Mouse (Mus musculus) adipocyte (in vitro differentiated cells): ENCODE results near the gene Selplg.

Experiments
- DNase-seq: peaks from one replicate; pipeline ENCODE4 v3.0.0-alpha.2; 2016; ENCODE audit warnings: low spot score

The Selplg gene

DNA sequence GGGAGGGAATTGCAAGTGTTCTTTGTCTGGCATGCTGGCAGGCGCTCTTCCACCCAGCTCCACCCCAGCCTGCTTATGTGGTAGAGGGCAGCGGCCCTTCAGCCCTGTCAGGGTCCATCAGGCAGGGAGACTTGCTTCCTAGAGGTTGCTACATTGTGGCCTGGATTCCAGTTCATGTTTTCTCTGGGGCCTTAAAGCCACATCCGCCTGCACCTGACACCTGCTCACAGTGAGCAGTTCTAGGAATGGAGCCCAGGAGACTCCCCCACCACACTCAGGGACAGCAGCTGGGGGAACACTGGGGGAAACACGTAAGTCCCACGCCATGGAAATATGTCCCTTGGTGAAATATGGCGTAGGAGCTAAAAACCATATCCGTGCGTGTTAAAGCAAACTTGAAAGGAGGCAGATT lies at the start of gene Selplg:
Gene Selplg, minus strand, starts transcription at position 155 of the 412 bp plus-strand sequence.
- no peak for DNase-seq

DNA sequence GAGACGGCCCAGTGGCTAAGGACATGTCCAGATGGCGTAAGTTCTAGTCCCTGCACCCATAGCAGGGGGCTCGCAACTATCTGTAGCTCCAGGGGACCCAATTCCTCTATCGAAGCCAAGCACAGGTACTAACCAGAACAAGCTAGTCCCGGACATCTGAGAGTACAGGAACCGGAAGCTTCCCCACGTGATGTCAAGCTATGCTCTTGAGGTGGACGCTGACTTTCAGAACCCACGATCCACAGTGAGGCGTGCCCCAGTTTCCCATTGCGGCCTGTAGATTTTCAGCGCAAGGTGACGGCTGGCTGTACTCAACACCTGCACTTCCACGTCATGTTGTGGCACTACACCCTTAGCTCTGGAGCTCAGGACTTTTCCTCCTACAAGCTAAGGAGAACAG lies 48.7 kb upstream of the Selplg start:
- no peak for DNase-seq

DNA sequence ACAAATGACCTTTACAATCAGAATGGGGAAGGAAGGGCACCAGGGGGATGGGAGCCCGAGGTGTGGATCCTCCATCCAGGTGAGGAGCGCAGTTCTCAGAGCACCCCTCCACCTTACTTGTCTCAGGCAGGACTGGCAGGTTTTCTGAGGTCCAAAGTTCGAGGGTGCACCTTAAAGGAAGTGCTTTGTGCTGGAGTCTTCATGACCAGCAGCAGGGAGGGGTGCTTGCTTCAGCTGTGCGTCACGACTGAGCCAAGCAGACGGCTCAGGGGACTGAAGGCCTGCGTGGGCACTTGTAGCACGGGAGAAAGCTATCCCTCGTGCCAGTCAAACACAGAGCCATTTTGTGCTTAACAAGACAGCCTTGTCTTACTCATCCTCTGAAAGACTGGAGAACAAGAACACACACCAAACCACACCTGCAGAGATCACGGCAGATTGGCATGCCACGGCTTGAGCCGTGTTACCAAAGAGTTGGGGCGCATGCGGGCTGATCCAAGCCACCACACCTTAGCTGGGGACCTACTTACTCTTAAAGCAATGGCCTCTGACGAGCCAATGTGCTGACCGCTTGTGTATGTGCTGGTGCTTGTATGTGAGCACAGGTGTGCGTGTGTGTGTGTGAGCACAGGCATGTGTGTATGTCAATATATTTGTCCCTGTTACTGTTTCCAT lies 46.6 kb upstream of the Selplg start:
- DNase-seq: no peak

DNA sequence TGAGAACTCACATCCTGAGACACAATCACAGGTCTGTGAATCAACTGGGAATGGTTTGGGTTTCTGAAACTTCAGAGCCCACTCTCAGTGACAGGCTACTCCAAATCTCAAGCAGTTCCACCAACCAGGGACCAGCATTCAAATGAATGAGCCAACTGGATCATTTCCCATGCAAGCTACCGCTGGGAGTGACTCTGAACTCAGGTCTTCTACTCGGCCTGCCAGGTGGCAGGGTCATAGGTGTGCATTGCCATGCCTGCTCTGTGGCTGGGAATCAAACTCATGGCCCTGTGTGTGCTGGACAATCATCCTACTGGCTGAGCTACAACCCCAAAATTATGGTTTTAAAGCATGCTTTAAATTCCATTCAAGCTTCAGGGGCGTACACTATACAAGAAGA lies 45.1 kb upstream of the Selplg start:
- DNase-seq: no peak

DNA sequence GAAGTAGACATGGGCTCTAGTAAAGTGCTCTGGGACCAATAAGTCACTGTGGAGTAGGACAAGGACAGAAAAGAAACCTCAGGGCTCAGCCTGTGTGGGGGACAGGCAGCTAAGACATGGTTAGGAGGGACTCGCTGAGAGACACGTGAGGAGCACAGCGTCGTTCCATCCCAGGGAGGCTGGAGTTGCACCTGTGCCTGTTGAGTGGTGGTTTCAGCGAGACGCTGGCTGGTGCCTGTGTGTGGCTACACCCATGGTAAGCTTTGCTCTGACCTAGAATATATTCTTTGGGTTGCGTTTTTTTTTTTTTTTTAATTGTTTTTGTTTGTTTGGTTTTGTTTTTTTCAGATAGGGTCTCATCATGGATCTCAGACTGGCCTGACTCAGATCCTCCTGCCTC lies 43.7 kb upstream of the Selplg start:
- no peak for DNase-seq

DNA sequence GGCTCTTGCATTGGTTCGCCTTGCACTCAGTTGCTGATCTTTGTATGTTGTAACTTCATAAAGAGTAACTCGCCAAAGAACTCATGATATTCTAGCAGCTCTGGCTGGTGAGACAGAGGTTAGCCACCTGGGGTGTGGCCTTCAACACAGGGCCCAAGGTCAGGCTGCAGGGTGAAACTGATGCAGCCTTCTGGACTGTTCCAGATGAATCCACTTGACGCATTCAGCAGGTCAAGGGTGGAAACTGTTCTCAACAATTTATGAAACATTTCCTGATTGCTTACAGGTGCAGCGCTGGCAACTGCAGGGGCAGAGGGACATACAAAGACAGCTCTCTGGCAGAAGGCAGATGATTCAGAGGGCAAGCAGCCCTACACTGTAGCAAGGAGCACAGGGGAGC lies 43.2 kb upstream of the Selplg start:
- DNase-seq: no peak

DNA sequence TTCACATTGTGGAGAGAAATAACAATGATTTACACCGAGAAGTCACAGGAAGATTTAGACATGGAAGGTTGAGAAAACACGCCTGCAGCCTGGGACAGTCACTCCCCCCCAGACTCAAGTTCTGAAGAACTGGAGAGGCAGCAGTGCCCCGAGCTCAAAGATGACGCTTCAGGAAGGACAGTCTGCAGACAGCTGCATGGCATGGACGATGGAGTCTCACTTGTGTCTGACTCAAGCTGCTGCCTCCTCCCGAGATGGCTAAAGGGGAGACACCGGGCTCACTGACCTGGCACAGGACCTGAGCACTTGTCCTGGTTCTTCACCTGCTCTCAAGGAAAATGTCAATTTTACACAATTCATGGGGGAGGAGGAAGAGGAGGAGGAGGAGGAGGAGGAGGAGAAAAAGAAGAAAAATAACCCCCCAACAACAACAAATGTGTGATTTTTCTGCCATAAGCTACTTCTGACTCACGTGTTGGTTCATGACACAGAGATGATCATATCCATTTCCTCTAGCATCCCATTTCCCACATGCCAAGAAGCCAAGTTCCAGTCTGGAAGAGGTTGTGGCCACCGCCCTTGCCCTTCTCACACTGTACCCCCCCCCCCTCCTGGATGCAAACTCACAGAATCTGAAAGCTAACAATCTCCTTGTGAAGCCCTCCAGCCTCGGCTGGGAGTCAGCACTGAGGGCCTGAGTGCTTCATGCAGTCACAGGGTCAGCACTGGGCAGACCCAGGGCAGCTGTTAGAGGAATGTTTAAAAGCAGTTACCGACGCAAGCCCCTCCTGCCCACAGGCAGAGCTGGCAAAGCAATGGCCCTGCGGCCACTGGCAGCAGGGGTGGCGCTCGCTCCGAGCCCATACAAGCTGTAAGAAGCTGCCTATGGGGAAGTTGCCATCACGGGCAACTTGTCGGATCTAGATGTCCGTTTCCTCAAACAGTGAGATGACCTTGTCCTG lies 41.9 kb upstream of the Selplg start:
- no peak for DNase-seq

DNA sequence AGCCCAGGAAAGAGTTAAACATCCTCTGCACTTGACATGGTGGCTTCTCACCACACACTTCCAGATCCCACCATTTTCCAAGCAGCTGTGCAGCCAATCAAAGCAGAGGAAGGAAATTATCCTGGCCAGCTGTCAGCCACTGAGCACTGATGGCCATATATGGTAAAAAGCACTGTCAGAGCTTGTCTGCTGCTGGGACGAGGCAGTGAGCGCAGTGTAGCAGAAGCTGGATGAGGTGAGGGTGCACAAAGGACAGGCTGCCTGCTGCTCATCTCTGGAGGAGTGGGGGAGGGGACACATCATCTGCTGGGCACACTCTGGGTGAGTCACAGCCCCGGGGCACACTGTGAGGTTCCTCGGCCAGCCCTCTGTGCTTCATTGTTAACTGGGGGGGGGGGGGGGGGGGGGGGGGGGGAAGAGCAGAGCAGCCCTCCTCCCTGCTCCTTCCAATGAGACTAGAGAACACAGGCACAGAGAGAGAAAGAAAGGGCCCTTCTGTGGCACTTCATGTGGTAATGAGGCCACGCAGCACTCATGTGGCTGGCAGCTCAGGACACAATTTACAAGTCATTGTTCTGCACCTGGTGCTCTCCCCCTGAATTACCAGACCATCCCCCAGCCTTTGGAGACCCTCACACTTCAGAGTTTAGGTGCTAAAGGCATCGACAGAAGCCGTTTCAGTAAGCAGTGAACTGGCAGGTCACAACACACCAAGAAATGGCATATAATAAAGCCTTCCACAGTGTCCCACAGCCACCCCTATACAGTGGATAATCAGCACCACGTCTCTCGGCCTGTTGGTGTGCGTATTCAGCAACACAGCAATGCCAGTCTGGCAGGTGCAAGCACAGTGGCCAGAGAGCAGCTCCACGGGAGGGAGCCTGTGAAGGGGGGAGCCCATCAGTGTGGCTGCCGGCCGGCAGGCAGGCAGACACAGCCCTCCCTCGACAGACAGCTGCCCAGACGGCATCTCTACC lies 40.8 kb upstream of the Selplg start:
- DNase-seq: peak; percentile 92

DNA sequence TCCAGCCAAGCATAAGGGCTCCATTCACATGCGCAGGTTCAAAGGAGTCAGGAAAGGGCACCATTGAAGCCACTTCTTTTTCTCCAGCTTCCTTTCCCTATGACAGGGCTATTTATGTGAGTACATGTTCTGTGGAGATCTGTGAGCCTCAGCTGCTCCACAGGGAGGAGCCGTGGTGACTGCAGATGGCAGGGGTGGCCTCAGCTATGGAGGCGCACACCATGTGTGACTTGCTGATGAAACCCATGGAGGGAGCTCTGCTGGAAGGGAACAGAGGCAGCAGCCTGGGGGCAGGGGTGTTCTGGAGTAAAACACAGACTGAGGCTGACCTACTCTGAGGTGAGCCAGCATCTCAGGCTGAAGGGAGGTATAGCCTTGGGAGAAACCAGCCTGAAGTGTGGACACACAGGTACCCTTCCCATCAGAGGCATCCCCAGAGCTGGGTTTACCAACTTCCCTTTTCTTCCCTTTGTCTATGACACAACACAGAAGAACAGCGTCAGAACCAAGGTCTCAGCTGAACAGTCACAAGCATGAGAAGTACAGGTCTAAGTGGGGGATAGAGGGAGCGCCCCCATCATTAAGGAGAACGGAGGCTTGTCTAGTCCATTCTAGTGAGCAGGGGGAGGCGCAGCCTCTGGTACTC lies 39.6 kb upstream of the Selplg start:
- no peak for DNase-seq

DNA sequence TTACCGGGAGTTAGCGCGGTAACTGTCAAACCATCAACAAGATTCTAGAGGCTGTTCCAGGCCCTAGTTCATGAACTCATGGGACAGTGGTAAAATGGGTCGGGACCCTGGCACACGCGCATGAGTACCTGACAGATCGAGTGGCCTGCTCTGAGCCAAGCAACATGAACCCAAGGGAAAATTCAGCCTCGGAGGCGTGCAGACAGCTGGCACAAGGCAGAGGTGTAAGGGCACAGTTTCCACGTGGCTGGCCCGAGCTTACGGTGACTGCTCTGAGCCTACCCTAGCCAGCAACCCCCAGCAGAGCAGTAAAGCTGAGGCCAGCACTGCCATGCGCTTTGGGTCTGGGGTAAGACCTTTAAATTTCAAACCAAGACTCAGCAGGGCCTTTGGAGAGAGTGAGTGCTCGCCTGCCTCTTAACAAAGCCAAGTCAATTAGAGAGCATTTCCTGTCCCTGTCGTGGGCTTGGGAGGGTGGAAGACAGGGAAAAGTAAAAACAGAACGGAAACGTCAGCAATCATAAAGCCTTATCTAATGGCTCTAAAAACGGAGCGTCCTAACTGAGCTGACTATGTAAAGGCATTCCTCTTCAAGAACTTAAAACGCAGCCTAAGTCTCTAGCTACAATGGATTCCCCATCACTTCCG lies 38.1 kb upstream of the Selplg start:
- DNase-seq: peak; percentile 41

DNA sequence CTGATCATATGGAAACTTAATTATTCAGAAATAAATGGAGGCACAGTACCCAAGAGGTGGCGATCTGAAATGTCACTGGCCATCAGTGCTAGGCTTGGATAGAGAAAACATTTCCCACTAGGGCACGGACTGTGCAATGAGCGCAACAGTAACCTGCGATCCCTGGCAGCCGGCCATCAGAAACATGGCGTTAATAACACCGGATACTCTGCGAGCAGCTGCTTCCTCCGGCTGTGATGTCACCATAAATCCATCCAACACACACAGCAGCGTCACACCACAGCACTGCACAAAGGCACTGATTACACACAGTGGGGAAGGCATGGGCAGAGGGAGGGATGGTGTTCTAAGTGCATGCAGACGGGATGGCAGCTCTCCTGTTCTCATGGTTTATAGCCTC lies 36.7 kb upstream of the Selplg start:
- no peak for DNase-seq

DNA sequence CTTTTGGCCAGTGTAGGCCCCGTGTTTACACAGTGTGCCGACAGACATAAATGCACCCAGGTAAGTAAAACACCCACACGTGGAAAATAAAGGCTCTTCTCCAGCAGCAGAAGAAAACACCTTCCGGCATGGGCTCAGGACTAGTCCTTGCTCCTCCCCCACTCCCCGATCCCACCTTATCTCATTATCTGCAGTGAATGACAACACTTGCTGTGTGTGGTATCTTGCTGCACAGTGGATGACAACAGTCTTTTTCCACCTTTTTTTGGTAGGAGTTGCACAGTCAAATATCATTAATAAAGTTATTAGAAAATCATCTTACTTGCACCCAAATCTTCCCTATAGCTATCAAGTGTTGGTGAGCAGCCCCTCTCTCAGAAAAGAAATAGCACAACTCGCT lies 32.5 kb upstream of the Selplg start:
- no peak for DNase-seq

DNA sequence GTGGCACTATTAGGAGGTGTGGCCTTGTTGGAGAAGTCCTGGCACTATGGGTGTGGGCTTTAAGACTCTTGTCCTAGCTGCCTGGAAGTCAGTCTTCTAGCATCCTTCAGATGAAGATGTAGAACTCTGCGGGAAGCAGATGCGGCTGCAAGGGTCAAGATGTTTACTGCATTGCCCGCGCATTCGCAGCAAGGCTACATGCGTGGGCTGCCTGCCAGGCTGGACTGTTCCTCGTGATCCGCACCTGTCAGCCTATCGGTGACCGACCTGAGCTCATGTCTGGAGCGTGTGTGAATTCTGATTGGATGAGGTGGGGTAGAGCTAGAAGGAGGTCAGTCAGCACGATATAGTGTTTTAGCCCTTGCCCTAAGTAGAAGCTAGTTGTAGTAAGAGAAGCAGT lies 31.6 kb upstream of the Selplg start:
- no peak for DNase-seq

DNA sequence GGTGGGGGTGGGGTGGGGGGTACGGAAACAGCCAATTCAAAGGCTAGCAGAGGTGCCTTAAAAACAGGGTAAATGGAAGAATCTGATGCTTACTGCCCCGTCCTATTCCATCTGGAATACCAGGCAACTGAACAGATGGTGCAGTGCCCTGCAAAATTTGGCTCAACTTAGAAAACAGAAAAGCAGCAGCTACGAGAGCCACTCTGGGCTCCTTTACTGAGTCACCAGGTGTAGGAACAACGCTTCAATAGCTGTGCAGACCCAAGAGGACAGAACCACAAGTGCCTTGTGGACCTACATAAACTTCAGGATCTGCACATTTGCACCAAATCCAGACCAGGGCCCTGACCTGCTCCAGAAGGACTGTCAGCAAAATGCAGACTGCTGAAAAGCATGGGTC lies 30.0 kb upstream of the Selplg start:
- no peak for DNase-seq

DNA sequence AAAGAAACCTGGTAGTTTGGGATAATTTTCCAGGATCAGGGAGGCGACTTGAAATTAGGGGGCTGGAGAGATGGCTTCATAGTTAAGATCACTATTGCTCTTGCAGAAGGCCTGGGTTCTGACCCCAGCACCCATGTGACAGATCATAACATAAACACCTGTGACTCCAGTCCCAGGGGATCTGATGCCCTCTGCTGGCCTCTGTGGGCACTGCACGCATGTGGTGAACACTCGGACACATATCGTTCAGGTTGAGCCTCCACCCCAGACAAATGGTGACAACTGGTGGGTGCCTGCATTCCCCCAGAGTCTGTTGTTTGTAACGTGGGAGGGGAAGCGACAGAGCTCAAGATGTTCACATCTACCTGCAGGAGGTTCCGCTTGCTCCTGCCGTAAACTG lies 28.9 kb upstream of the Selplg start:
- DNase-seq: no peak

DNA sequence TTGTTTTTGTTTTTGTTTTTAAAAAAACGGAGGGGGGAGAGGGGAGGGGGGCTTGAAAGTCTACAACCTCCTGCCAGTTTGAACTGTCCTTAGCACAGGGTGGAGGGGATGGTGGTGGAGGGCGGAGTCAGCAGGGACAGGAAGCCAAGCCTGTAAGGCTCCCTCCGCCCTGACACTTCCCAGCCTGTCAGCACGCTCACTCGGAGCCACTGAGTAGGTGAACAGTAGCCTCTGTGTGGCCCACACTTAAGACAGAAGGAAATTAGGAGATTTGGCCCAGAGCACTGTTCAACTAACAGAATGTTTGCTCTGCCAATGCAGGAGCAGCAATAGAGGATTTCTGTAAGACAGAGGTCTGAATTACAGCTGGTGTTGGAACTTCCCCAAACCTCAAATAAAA lies 26.5 kb upstream of the Selplg start:
- DNase-seq: peak; percentile 45

DNA sequence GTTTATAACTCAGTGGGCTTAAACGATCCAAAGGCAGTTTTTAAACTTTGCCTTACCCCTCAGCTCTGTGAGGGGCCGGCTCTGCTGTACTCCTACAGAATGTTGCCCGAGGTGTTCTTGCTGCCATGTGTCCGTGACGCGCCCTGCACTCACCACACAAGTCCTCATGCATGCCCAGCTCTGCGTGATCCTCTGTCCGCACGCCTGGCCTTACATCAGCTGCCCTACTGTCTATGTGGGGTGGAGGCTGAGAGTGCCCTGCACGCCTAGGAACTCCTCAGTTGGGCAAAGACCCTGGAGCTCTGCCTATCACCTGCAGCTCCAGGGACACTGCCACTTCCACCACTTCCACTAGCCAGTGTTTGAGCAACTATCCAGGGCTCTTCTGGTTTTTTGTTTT lies 26.1 kb upstream of the Selplg start:
- DNase-seq: no peak

DNA sequence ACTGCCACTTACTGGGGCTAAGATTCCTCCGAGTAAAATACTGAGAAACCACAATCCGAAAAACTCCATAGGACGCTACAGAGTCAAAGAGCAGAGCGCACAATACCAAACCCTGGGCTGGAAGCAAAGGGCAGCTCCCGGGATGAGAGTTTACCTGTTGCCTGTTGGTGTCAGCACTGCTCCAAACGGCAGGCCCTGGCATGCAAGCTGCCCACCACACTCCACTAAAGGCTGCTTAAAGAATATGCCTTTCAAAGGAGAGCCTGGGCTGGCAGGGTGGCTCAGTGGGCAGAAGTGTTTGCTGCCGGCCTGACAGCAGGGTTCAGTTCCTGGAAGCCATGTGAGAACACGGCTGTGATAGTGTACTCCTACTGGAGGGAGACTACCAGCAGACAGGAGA lies 25.2 kb upstream of the Selplg start:
- no peak for DNase-seq

DNA sequence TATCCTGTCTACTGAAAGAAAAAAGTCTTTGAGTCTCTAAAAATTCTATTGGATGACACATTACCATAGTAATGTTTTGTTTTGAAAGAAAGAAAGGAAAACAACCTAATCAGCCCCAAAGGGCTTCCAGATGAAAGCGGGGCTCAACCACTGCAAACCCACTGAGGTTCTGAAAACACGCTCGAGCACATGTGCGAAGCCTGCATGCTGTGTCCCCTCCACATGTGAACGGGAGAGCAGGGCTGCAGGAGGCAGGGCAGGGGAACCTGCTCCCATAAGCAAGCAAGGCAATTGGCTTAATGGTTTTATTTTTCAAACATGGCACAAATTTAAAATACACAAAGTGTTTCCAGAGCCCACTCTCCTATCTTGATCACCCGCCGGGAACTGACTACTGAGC lies 24.2 kb upstream of the Selplg start:
- DNase-seq: no peak

DNA sequence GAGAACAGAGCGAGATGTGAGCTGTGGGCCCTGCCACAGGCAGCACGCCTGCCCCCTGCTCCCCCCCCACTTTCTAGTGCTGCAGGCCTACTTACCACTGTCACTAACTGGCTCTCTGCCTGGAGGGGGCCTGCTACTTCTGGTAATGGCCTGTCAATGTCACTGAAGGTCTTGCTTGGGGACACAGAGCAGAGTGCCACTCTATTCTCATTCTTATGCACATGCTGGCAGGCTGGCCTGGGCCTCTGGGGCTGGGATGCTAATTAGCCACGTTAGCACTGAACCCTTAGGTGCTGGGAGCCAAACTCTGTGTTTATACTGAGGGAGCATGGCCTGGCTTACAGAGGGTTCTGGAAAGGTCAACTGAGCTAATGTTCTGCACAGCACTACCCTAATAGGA lies 23.3 kb upstream of the Selplg start:
- no peak for DNase-seq

DNA sequence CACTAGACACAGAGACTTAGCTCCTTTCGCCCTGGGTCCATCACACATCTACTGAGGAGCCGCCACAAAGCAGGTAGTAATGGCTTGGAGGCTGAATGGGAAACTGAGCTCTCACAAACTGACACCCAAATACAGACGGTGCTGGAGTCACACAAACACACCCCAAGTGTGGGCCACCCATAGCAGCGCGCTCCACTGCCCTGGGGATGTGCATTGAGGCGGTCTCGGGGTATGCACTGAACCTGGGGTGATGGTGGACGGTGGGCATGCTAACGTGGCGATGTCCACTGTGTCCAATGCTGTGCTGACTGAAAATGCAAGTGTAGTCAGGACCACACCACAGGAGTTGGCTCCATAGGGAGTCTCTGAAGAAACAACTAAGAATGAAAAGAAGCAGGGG lies 22.7 kb upstream of the Selplg start:
- DNase-seq: no peak
